Mouse (Mus musculus): ENCODE results near the gene Ppp1r13b.

DNA sequence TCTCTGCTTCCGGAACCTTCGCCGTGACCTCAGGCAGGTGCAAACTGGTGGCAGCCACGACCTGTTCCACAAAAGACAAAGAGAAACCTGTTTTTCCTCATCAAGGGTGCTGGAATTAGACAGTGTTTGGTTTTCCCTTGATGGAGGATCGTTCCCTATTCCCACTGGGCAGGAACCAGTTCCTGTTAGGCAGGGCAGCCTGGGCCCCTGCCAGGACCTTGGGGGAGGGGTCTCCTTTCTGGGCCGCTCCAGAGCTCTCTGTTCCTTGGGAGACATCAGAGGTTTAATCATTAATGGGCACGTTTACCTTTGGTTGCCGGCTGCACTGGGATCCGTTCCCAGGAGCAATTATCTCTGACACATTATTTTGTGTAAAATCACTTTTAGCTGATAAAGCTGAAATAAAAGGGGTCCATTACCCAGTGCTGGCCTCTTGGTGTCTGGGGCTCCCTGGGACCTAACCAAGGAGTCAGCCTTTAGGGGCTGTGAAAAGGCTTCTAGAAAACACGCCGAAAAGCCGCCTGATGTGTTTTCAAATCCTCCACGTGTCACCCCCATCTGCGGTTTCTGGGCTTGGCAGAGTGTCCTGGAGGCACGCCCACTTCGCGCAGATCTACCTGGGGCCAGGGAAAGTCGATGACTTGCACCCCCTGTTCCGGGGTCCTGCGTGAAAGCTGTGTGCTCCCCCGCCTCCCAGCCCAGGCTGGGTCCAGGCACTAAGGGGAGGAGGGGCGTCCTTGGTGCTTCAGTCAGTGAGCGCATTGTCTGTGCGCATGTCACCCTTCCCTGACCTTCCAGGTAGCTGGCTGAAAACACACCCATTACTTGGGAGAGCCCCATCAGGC, 29.0 kb upstream of the Ppp1r13b start:
- TF ChIP-seq CTCF (IDR thresholded peaks at IDR 0.05; ENCODE audit: low read depth) (no peak; the same call in 1 of the 2 replicates), EP300 (optimal IDR thresholded peaks at IDR 0.05) (peak; percentile 94)
